Mouse (Mus musculus) spleen, adult 2 months (tissue): ENCODE results near the gene Sgta.

Experiments used
- CTCF ChIP-seq: fragments of 200-500 bp; IDR thresholded peaks from 2 replicates; pipeline ENCODE4 v1.5.1; 2011; ENCODE audit warnings: mild to moderate bottlenecking, inconsistent platforms; ENCODE audit not compliant: insufficient read depth, insufficient read length, insufficient replicate concordance; ENCODE audit errors: extremely low read depth
- POLR2A ChIP-seq: fragments of 200-500 bp; IDR thresholded peaks from 2 replicates; pipeline ENCODE4 v1.6.1; 2011; ENCODE audit warnings: low read depth, low read length, inconsistent platforms

GRCm38 (mm10) chr10:81073464-81073863 lies 13.5 kb upstream of the Sgta start:
- peak; percentile 46; the same call in 1 of the 2 replicates for TF ChIP-seq CTCF
- TF ChIP-seq POLR2A: no peak
